Mouse (Mus musculus) left cerebral cortex, postnatal 4 days (tissue): ENCODE measurements at regions not wholly inside any gene's neighbourhood (a gene's known extent, or its start where the extent isn't known, plus 50 kb on each side); places are given as distances from the start of the nearest gene placed in this dataset. TPM values are rescaled to one million over a fixed set of nuclear protein-coding genes. Genes with fewer than 3 reads are reported as not detected.

Experiments
- microRNA-seq: library from miRNA; unstranded; fragments of <30 nt; microRNA quantifications from one replicate; pipeline ENCODE4 v1.2.0, GENCODE M21; 2022

Small RNAs in the stretch of these regions (microRNA-seq; reads per million reads assigned to microRNA genes)
- not detected for gene Gm26259
